Mouse (Mus musculus) embryonic facial prominence, embryonic 14.5 days (tissue): ENCODE measurements around the gene Itgb6. TPM values are rescaled to one million over a fixed set of nuclear protein-coding genes. Genes with fewer than 3 reads are reported as not detected.

Experiments used
- ATAC-seq: fragments of 200-750 bp; cut with Nextera tagmentation; 2 replicates; pipeline ENCODE4 v1.8.0; 2017; ENCODE audit warnings: low read depth, moderate number of reproducible peaks, moderate TSS enrichment
- DNase-seq: peaks from one replicate; pipeline ENCODE4 v3.0.0-alpha.2; 2015; ENCODE audit warnings: low spot score
- H3K27ac ChIP-seq: fragments of 300-500 bp; sonication (generic); replicated peaks from 2 replicates; pipeline ENCODE4 v1.5.1; 2014; ENCODE audit warnings: low read depth, mild to moderate bottlenecking, low read length, moderate library complexity
- H3K27me3 ChIP-seq: fragments of 300-500 bp; sonication (generic); replicated peaks from 2 replicates; pipeline ENCODE4 v1.6.1; 2014; ENCODE audit warnings: low read length; ENCODE audit not compliant: control insufficient read depth, insufficient read depth
- H3K36me3 ChIP-seq: fragments of 300-500 bp; sonication (generic); 2 replicates; pipeline ENCODE4 v1.6.1; 2014; ENCODE audit warnings: low read length, mixed read lengths; ENCODE audit not compliant: control insufficient read depth, insufficient read depth
- H3K4me1 ChIP-seq: fragments of 300-500 bp; sonication (generic); 2 replicates; pipeline ENCODE4 v1.6.1; 2014; ENCODE audit warnings: antibody characterized with exemption, low read length; ENCODE audit not compliant: control insufficient read depth, insufficient read depth
- H3K4me2 ChIP-seq: fragments of 300-500 bp; sonication (generic); 2 replicates; pipeline ENCODE4 v1.6.1; 2014; ENCODE audit warnings: low read depth, mild to moderate bottlenecking, low read length, moderate library complexity, mixed read lengths
- H3K4me3 ChIP-seq: fragments of 300-500 bp; sonication (generic); 2 replicates; pipeline ENCODE4 v1.5.1; 2014; ENCODE audit warnings: low read depth, mild to moderate bottlenecking, low read length
- H3K9ac ChIP-seq: fragments of 300-500 bp; sonication (generic); 2 replicates; pipeline ENCODE4 v1.6.1; 2014; ENCODE audit warnings: low read depth, mild to moderate bottlenecking, low read length, moderate library complexity, mixed read lengths
- H3K9me3 ChIP-seq: fragments of 300-500 bp; sonication (generic); 2 replicates; pipeline ENCODE4 v1.6.1; 2016; ENCODE audit warnings: low read length; ENCODE audit not compliant: control insufficient read depth
- WGBS: fragments of 180-500 bp; shearing (Covaris S2); extraction: QIAGEN DNeasy Blood & Tissue Kit; methylation state at CpG from one replicate; pipeline ENCODE4 v1.1.7; 2014; 5-methylcytosine and 5-hydroxymethylcytosine counted together
- polyA plus RNA-seq: library from polyadenylated mRNA; unstranded; fragments of >200 nt; fragmentation: Nextera tagmentation; extraction: Ambion mirVana; gene quantifications from 2 replicates; pipeline ENCODE4 v1.2.1, GENCODE M21; 2014

The Itgb6 gene
- polyA plus RNA-seq, 1 experiment from 2014 or later: 4.0 TPM

- H3K27ac ChIP-seq: no peak within 1 kb of the TSS
- H3K27me3 ChIP-seq: no peaks in the 10 kb centered on the region
- H3K9me3 ChIP-seq: no peaks in the 10 kb centered on the region
- peak; percentile 68 for DNase-seq
- H3K4me2 ChIP-seq: peak within 1 kb of the TSS; percentile 72
- WGBS: 0% methylated on average over 23 of the region's 33 CpGs
- H3K4me1 ChIP-seq: no peaks in the 10 kb centered on the region
- ATAC-seq: peak; percentile 78
- no peaks in the 10 kb centered on the region for H3K36me3 ChIP-seq
- H3K4me3 ChIP-seq: peak within 1 kb of the TSS; percentile 42
- peak within 1 kb of the TSS; percentile 51 for H3K9ac ChIP-seq
Measured at GRCm38 (mm10) chr2:60552902-60553682, 169.4 kb downstream of the Itgb6 start, which contains the start of gene Pla2r1. Pla2r1 (minus strand) TSS chr2:60553308.

DNA sequence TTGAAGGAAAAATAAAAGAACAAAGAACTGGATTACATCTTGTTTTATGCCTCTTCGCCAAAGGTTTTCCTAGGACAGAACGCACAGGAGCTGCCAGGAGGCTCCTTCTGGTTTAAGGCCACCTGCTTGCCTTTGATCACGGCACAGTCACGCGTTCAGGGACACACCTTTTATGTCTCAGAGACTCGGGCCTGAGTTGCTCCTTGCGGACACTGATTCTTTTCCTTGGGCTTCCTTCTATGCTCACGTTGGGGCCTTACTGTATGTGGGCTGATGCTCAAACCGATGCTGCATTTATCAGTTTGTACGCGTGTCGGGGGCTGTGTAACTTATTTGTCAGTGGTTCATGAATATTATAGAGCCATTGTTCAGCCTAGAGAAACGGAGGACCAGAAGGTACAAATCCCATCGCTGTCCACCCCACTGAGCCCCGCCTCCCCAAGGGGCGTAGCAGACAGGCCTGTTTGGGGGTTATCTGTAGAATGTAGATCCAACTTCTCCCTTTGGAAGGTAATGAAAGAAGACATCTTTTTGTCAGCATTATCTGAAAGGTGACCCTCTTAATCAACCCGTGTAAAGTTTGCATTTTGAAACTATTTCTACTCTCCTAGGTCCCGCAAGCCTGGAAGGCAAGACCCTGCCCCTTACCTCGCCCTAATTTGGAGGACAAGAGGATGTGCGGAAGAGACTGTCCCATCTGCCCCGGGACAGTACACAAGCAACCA is 170.1 kb downstream of the Itgb6 start:
- Histone ChIP-seq H3K4me3 (peak overlapping the region; percentile 42), H3K9me3 (no peaks in the 10 kb centered on the region), H3K4me1 (no peaks in the 10 kb centered on the region), H3K4me2 (peak overlapping the region; percentile 72), H3K9ac (peak overlapping the region; percentile 51), H3K36me3 (no peaks in the 10 kb centered on the region), H3K27ac (no peak overlapping the region), H3K27me3 (no peaks in the 10 kb centered on the region)
- DNase-seq: no peak
- whole genome bisulfite sequencing: 26% methylated on average over 21 of the region's 21 CpGs
- ATAC-seq: peak; percentile 45; the same call in 1 of the 2 replicates

- no peaks in the 10 kb centered on the region for H3K36me3 ChIP-seq
- H3K9ac ChIP-seq: no peak overlapping the region
- no peaks in the 10 kb centered on the region for H3K9me3 ChIP-seq
- H3K4me2 ChIP-seq: no peak overlapping the region
- H3K27me3 ChIP-seq: no peaks in the 10 kb centered on the region
- H3K27ac ChIP-seq: no peak overlapping the region
- no peak for ATAC-seq
- no peak overlapping the region for H3K4me3 ChIP-seq
- no peaks in the 10 kb centered on the region for H3K4me1 ChIP-seq
- no peak for DNase-seq
- 46% methylated on average over 2 of the region's 2 CpGs for WGBS
Measured at GRCm38 (mm10) chr2:60551673-60552072, 170.8 kb downstream of the Itgb6 start.

- H3K4me1 ChIP-seq: 0 out of 2 replicates have a peak, but pooled peaks cover 3% of the 10 kb centered on the region
- WGBS: 91% methylated on average over 8 of the region's 8 CpGs
- H3K4me3 ChIP-seq: no peak overlapping the region
- H3K27ac ChIP-seq: no peak overlapping the region
- H3K9me3 ChIP-seq: no peaks in the 10 kb centered on the region
- ATAC-seq (no peak), DNase-seq (no peak)
- H3K4me2 ChIP-seq: no peak overlapping the region
- no peak overlapping the region for H3K9ac ChIP-seq
- H3K36me3 ChIP-seq: no peaks in the 10 kb centered on the region
- H3K27me3 ChIP-seq: no peaks in the 10 kb centered on the region
Measured at GRCm38 (mm10) chr2:60550521-60550920, 171.9 kb downstream of the Itgb6 start.

DNA sequence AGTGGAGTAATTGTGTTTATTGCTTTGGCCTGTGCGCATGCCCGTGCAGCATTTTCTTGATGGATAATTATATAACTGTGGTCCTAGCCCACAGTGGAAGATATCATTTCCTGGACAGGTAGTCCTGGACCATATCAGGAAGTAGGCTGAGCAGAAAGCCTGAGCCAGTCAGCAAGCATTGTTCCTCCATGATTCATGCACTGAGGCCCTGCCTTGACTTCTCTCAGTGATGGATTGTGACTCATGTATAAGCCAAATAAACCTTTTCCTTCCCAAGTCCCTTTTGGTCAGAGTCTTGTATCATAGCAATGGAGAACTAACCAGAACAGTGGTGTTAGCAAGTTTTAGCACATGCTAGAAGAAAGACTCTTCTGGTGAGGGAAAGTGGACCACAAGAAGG is 172.6 kb downstream of the Itgb6 start:
- Histone ChIP-seq H3K27me3 (no peaks in the 10 kb centered on the region), H3K4me3 (no peak overlapping the region), H3K4me2 (no peak overlapping the region), H3K9ac (no peak overlapping the region), H3K4me1 (0 out of 2 replicates have a peak, but pooled peaks cover 4% of the 10 kb centered on the region), H3K9me3 (no peaks in the 10 kb centered on the region), H3K27ac (no peak overlapping the region), H3K36me3 (no peaks in the 10 kb centered on the region)
- DNase-seq (no peak), ATAC-seq (no peak)
- WGBS: 86% methylated on average over 2 of the region's 2 CpGs

Other genes starting within 250 kb of the Itgb6 start
- gene Pla2r1, start 169.3 kb downstream of the Itgb6 start, polyA plus RNA-seq: 2.5 and 2.9 TPM in 2 replicates
- gene Rbms1, start 240.5 kb upstream of the Itgb6 start, polyA plus RNA-seq: 101 and 116 TPM in 2 replicates